8 mouse cellular contexts compared by ENCODE assay signal in genomic region chr11:79591591-79591975, GRCm38 (mm10). TPM values are rescaled to one million over a fixed set of nuclear protein-coding genes. Genes with fewer than 3 reads are reported as not detected.
DNase-seq lines count a peak whose midpoint lies in the region; ATAC-seq and TF ChIP-seq lines count a peak whose summit lies in the region.

No protein-coding gene starts in this region.

- no peak overlapping the region for H3K27ac ChIP-seq in kidney, postnatal 0 days
- H3K27ac ChIP-seq in brown adipose tissue, adult 24 weeks (replicated peaks; ENCODE audit: low read depth, low read length): no peak overlapping the region
- H3K27ac ChIP-seq in embryonic fibroblast, embryonic 13.5 days (ENCODE audit: insufficient read depth, low read length): no peak overlapping the region
- no peak overlapping the region for H3K27ac ChIP-seq in limb, embryonic 12.5 days
- H3K27ac ChIP-seq in small intestine, adult 2 months (ENCODE audit: insufficient read depth, low read depth, low read length): no peak overlapping the region

- H3K9me3 ChIP-seq in kidney, postnatal 0 days (replicated peaks; ENCODE audit: low read length): no peaks in the 10 kb centered on the region
- H3K9me3 ChIP-seq in limb, embryonic 12.5 days: no peaks in the 10 kb centered on the region

- H3K27me3 ChIP-seq in kidney, postnatal 0 days (ENCODE audit: insufficient read depth, low read length): peaks cover 31% of the 10 kb centered on the region
- H3K27me3 ChIP-seq in limb, embryonic 12.5 days: peaks cover 61% of the 10 kb centered on the region
- peaks cover 31% of the 10 kb centered on the region for H3K27me3 ChIP-seq in small intestine, adult 2 months (ENCODE audit: control insufficient read depth, insufficient read depth, low read length)

- TF ChIP-seq CTCF in kidney, postnatal 0 days (IDR thresholded peaks at IDR 0.05; ENCODE audit: low read depth): no peak
- no peak for TF ChIP-seq CTCF in embryonic fibroblast, embryonic 13.5 days (IDR thresholded peaks at IDR 0.05; ENCODE audit: borderline replicate concordance, insufficient read depth, low read length)
- TF ChIP-seq CTCF in small intestine, adult 2 months (IDR thresholded peaks at IDR 0.05; ENCODE audit: extremely low read depth, insufficient read length, insufficient replicate concordance, low read depth, low read length): no peak

- no peaks in the 10 kb centered on the region for H3K36me3 ChIP-seq in kidney, postnatal 0 days (ENCODE audit: insufficient read depth, low read length)
- no peaks in the 10 kb centered on the region for H3K36me3 ChIP-seq in limb, embryonic 12.5 days
- no peaks in the 10 kb centered on the region for H3K36me3 ChIP-seq in small intestine, adult 2 months (ENCODE audit: control insufficient read depth, insufficient read depth, low read length)

- peak overlapping the region; percentile 6; the same call in 1 of the 2 replicates for H3K9ac ChIP-seq in kidney, postnatal 0 days (ENCODE audit: low read depth, low read length)
- peak overlapping the region; percentile 56 for H3K9ac ChIP-seq in limb, embryonic 12.5 days (replicated peaks)

- peak overlapping the region; percentile 46 for H3K4me3 ChIP-seq in kidney, postnatal 0 days (replicated peaks; ENCODE audit: low read depth, low read length)
- peak overlapping the region; percentile 56 for H3K4me3 ChIP-seq in brown adipose tissue, adult 24 weeks (ENCODE audit: insufficient read depth, low read depth, low read length)
- H3K4me3 ChIP-seq in embryonic fibroblast, embryonic 13.5 days (ENCODE audit: insufficient read depth, low read length): peak overlapping the region; percentile 32
- peak overlapping the region; percentile 62 for H3K4me3 ChIP-seq in limb, embryonic 12.5 days (replicated peaks)
- H3K4me3 ChIP-seq in small intestine, adult 2 months (ENCODE audit: low read depth, low read length): peak overlapping the region; percentile 49

- no peak for DNase-seq in kidney, postnatal 0 days (ENCODE audit: low spot score)
- DNase-seq in kidney, adult 11 months: no peak
- DNase-seq in ovary, postnatal 10 days (ENCODE audit: low spot score): no peak
- DNase-seq in spleen, adult 18-20 months: no peak

- TF ChIP-seq POLR2A in embryonic fibroblast, embryonic 13.5 days (IDR thresholded peaks at IDR 0.05; ENCODE audit: low read depth, low read length): no peak
- TF ChIP-seq POLR2A in small intestine, adult 2 months (IDR thresholded peaks at IDR 0.05; ENCODE audit: low read depth, low read length): no peak

- ATAC-seq in kidney, postnatal 0 days (replicated peaks; ENCODE audit: low FRiP score, low read depth): no peak
- no peak for ATAC-seq in limb, embryonic 12.5 days (ENCODE audit: insufficient number of reproducible peaks, insufficient read depth, low FRiP score, low TSS enrichment, low read depth)

- WGBS in kidney, postnatal 0 days: 22% methylated on average over 5 of the region's 5 CpGs
- WGBS in limb, embryonic 12.5 days: 29% methylated on average over 5 of the region's 5 CpGs
- 40% methylated on average over 5 of the region's 5 CpGs for WGBS in small intestine, adult 2 months

- H3K4me1 ChIP-seq in kidney, postnatal 0 days (replicated peaks; ENCODE audit: insufficient read depth, low read length): peaks cover 10% of the 10 kb centered on the region
- H3K4me1 ChIP-seq in brown adipose tissue, adult 24 weeks (ENCODE audit: control insufficient read depth, insufficient read depth, insufficient read length, low read length): peaks cover 3% of the 10 kb centered on the region
- H3K4me1 ChIP-seq in embryonic fibroblast, embryonic 13.5 days (ENCODE audit: control insufficient read depth, insufficient read depth, low read length): no peaks in the 10 kb centered on the region
- peaks cover 14% of the 10 kb centered on the region for H3K4me1 ChIP-seq in limb, embryonic 12.5 days (replicated peaks)
- peaks cover 3% of the 10 kb centered on the region; the same call in 1 of the 2 replicates for H3K4me1 ChIP-seq in small intestine, adult 2 months (ENCODE audit: control insufficient read depth, insufficient read depth, insufficient read length, low read length)

- peak overlapping the region; percentile 95 for H3K4me2 ChIP-seq in kidney, postnatal 0 days (ENCODE audit: low read length)
- H3K4me2 ChIP-seq in limb, embryonic 12.5 days: peak overlapping the region; percentile 94

RNA-seq across cellular contexts. Expression of gene Rab11fip4, which starts 0.6 kb away (rescaled TPM):
- 9.1 TPM in 2 replicates for polyA plus RNA-seq in kidney, postnatal 0 days (2015; fragmentation: Nextera tagmentation; extraction: Ambion mirVana)
- 2.0 and 3.1 TPM in 2 replicates for polyA plus RNA-seq in brown adipose tissue, adult 24 weeks (2012; ENCODE audit: insufficient read depth, insufficient read length, missing spikeins)
- 0.25 and 0.50 TPM in 2 replicates for polyA plus RNA-seq in embryonic fibroblast, embryonic 13.5 days (2011; ENCODE audit: insufficient read length, low read depth, missing spikeins)
- polyA plus RNA-seq in limb, embryonic 12.5 days (2016; fragmentation: Nextera tagmentation; extraction: Ambion mirVana): 16.1 and 16.2 TPM in 2 replicates
- 11.2 and 13.8 TPM in 2 replicates for polyA plus RNA-seq in small intestine, adult 2 months (2012; rRNA removed)
